Mouse (Mus musculus) G1E (cell line): ENCODE results near the gene Rab30. TPM values are rescaled to one million over a fixed set of nuclear protein-coding genes. Genes with fewer than 3 reads are reported as not detected.

Source experiments
- ATAC-seq: 2 replicates; pipeline ENCODE4 v1.8.0; 2016; ENCODE audit warnings: mild to moderate bottlenecking; ENCODE audit not compliant: insufficient number of reproducible peaks, poor library complexity, low FRiP score, severe bottlenecking; ENCODE audit errors: extremely low read depth
- DNase-seq: peaks from one replicate; pipeline ENCODE4 v3.0.0; 2012; ENCODE audit warnings: low spot score
- H3K27me3 ChIP-seq: 2 replicates; pipeline ENCODE4 v1.6.1; 2012; ENCODE audit warnings: mild to moderate bottlenecking, low read length, inconsistent platforms; ENCODE audit not compliant: insufficient read depth
- H3K36me3 ChIP-seq: replicated peaks from 2 replicates; pipeline ENCODE3; 2012; ENCODE audit warnings: mild to moderate bottlenecking, inconsistent platforms
- H3K4me1 ChIP-seq: 2 replicates; pipeline ENCODE4 v1.6.1; 2012; ENCODE audit warnings: low read depth, low read length, inconsistent platforms, mixed read lengths; ENCODE audit not compliant: insufficient read depth
- H3K4me3 ChIP-seq: 2 replicates; pipeline ENCODE4 v1.5.1; 2012; ENCODE audit warnings: low read depth, mild to moderate bottlenecking, inconsistent platforms, low read length, moderate library complexity, mixed read lengths
- H3K9me3 ChIP-seq: replicated peaks from 2 replicates; pipeline ENCODE4 v1.6.1; 2012; ENCODE audit warnings: inconsistent platforms
- CTCF ChIP-seq: IDR thresholded peaks from 2 replicates; pipeline ENCODE4 v1.5.1; 2012; ENCODE audit warnings: low read depth, low read length, inconsistent platforms, mixed read lengths
- GATA1 ChIP-seq: IDR thresholded peaks from 2 replicates; pipeline ENCODE4 v1.6.1; 2012; ENCODE audit warnings: borderline replicate concordance, low read length, inconsistent platforms, mixed read lengths
- GATA2 ChIP-seq: IDR thresholded peaks from 2 replicates; pipeline ENCODE4 v1.6.1; 2012; ENCODE audit warnings: low read depth, low read length, inconsistent platforms, borderline replicate concordance
- POLR2AphosphoS5 ChIP-seq: IDR thresholded peaks from 2 replicates; pipeline ENCODE4 v1.6.1; 2012; ENCODE audit warnings: low read depth, low read length, inconsistent platforms; ENCODE audit not compliant: insufficient replicate concordance
- TAL1 ChIP-seq: conservative IDR thresholded peaks from 2 replicates; pipeline ENCODE4 v1.6.1; 2012; ENCODE audit warnings: low read depth, low read length, inconsistent platforms, mixed read lengths
- polyA plus RNA-seq: library from polyadenylated mRNA; stranded (reverse); fragments of >175 nt; gene quantifications from 2 replicates; pipeline ENCODE4 v1.2.3, GENCODE M21; 2012
- total RNA-seq, 2 experiments: library from RNA; stranded (forward) in 1 of 2; stranded (reverse) in 1 of 2; fragments of 200-1000 nt in 1 of 2; fragments of >200 nt in 1 of 2; fragmentation: Nextera tagmentation in 1 of 2; gene quantifications; 2 replicates each; pipeline ENCODE4 v1.2.3; 2014 to 2017

Gene Rab30
- total and polyA plus RNA-seq, 3 experiments: 0.08 to 4.4 (median 1.6) TPM

- H3K9me3 ChIP-seq: no peaks in the 10 kb centered on the region
- 0 out of 2 replicates have a peak, but pooled peaks cover 2% of the 10 kb centered on the region for H3K4me1 ChIP-seq
- H3K4me3 ChIP-seq: no peak overlapping the region
- H3K27me3 ChIP-seq: peaks cover 3% of the 10 kb centered on the region; the same call in 1 of the 2 replicates
- ATAC-seq (no peak), DNase-seq (no peak)
- no peak for TF ChIP-seq POLR2AphosphoS5
- TF ChIP-seq CTCF: no peak
- TF ChIP-seq GATA2: no peak
- TF ChIP-seq TAL1: no peak
- TF ChIP-seq GATA1: no peak
- H3K36me3 ChIP-seq: no peaks in the 10 kb centered on the region
Measured at GRCm38 (mm10) chr7:92817242-92817641, 75.8 kb downstream of the Rab30 start.

- DNase-seq (no peak), ATAC-seq (peak; percentile 28; the same call in 1 of the 2 replicates)
- Histone ChIP-seq H3K27me3 (peaks cover 3% of the 10 kb centered on the region; the same call in 1 of the 2 replicates), H3K4me1 (0 out of 2 replicates have a peak, but pooled peaks cover 2% of the 10 kb centered on the region), H3K4me3 (no peak overlapping the region), H3K36me3 (no peaks in the 10 kb centered on the region), H3K9me3 (no peaks in the 10 kb centered on the region)
- TF ChIP-seq CTCF: no peak
- TF ChIP-seq POLR2AphosphoS5: no peak
- no peak for TF ChIP-seq GATA2
- TF ChIP-seq TAL1: no peak
Measured at GRCm38 (mm10) chr7:92817886-92818285, 76.5 kb downstream of the Rab30 start.

GRCm38 (mm10) chr7:92819656-92820055 is 78.3 kb downstream of the Rab30 start:
- 0 out of 2 replicates have a peak, but pooled peaks cover 2% of the 10 kb centered on the region for H3K4me1 ChIP-seq
- no peaks in the 10 kb centered on the region for H3K9me3 ChIP-seq
- DNase-seq: no peak
- no peak for ATAC-seq
- H3K36me3 ChIP-seq: no peaks in the 10 kb centered on the region
- TF ChIP-seq POLR2AphosphoS5: no peak
- TF ChIP-seq GATA2: no peak
- no peak for TF ChIP-seq TAL1
- TF ChIP-seq CTCF: no peak
- no peak for TF ChIP-seq GATA1
- H3K27me3 ChIP-seq: peaks cover 3% of the 10 kb centered on the region; the same call in 1 of the 2 replicates
- no peak overlapping the region for H3K4me3 ChIP-seq

GRCm38 (mm10) chr7:92820410-92820809 is 79.0 kb downstream of the Rab30 start:
- Histone ChIP-seq H3K4me3 (no peak overlapping the region), H3K36me3 (no peaks in the 10 kb centered on the region), H3K4me1 (0 out of 2 replicates have a peak, but pooled peaks cover 2% of the 10 kb centered on the region), H3K27me3 (peaks cover 3% of the 10 kb centered on the region; the same call in 1 of the 2 replicates), H3K9me3 (no peaks in the 10 kb centered on the region)
- no peak for DNase-seq
- ATAC-seq: no peak
- TF ChIP-seq TAL1 (no peak), GATA2 (no peak), GATA1 (no peak), CTCF (no peak), POLR2AphosphoS5 (no peak)

- no peaks in the 10 kb centered on the region for H3K9me3 ChIP-seq
- DNase-seq: no peak
- 0 out of 2 replicates have a peak, but pooled peaks cover 2% of the 10 kb centered on the region for H3K4me1 ChIP-seq
- H3K4me3 ChIP-seq: no peak overlapping the region
- no peak for ATAC-seq
- H3K27me3 ChIP-seq: peaks cover 3% of the 10 kb centered on the region; the same call in 1 of the 2 replicates
- TF ChIP-seq GATA2 (no peak), GATA1 (no peak), CTCF (no peak), TAL1 (no peak), POLR2AphosphoS5 (no peak)
- no peaks in the 10 kb centered on the region for H3K36me3 ChIP-seq
Measured at GRCm38 (mm10) chr7:92820941-92821465, 79.6 kb downstream of the Rab30 start.

DNA sequence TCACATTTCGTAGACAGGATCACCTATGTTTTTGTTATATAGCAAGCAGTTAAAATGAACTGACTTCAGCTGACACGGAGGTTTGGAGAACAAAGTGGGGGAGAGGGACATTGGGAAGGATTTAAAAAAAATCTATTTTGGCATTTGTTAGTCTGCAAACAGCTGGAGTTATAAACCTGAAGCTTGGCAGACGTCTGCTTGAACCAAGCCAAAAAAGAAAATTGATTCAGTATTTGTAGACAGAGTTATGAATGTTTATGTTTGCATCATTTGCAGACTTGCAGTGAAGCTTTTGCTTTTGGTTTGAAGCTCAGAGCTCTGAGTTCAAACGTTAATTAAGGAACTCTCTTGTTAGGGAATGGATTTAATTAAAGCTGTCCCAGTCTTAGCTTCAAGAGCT is 80.5 kb downstream of the Rab30 start:
- 0 out of 2 replicates have a peak, but pooled peaks cover 2% of the 10 kb centered on the region for H3K4me1 ChIP-seq

More for the DNA sequence above, 80.5 kb downstream of the Rab30 start:
- Histone ChIP-seq H3K27me3 (peaks cover 3% of the 10 kb centered on the region; the same call in 1 of the 2 replicates), H3K4me3 (no peak overlapping the region), H3K9me3 (no peaks in the 10 kb centered on the region), H3K36me3 (no peaks in the 10 kb centered on the region)
- no peak for DNase-seq
- TF ChIP-seq GATA2 (no peak), TAL1 (no peak), CTCF (no peak), POLR2AphosphoS5 (no peak), GATA1 (no peak)
- ATAC-seq: no peak
